Mouse (Mus musculus): ENCODE measurements at regions not wholly inside any gene's neighbourhood (a gene's known extent, or its start where the extent isn't known, plus 50 kb on each side); places are given as distances from the start of the nearest gene placed in this dataset.

GRCm38 (mm10) chr13:60123964-60124363, 53.2 kb downstream of the Gas1 start:
- DNase-seq = no peak

GRCm38 (mm10) chr13:60123174-60123587, 54.0 kb downstream of the Gas1 start:
- DNase-seq = peak in 1 of 2 experiments; percentile 42

- DNase-seq = no peak
Measured at GRCm38 (mm10) chr13:60122341-60123173, 54.6 kb downstream of the Gas1 start.

- no peak for DNase-seq
Measured at GRCm38 (mm10) chr13:60111465-60111864, 65.7 kb downstream of the Gas1 start.

- peak; percentile 45 to 47 for DNase-seq
Measured at GRCm38 (mm10) chr13:60110079-60110846, 66.9 kb downstream of the Gas1 start.

GRCm38 (mm10) chr13:60105286-60105685, 71.9 kb downstream of the Gas1 start:
- DNase-seq = no peak

GRCm38 (mm10) chr13:60101651-60102050, 75.5 kb downstream of the Gas1 start:
- DNase-seq = no peak

- peak; percentile 62 to 63 for DNase-seq
Measured at GRCm38 (mm10) chr13:60100130-60101112, 76.7 kb downstream of the Gas1 start.

GRCm38 (mm10) chr13:60099469-60100129, 77.6 kb downstream of the Gas1 start:
- peak in 1 of 2 experiments; percentile 51 for DNase-seq

- no peak for DNase-seq
Measured at GRCm38 (mm10) chr13:60098394-60098793, 78.8 kb downstream of the Gas1 start.

GRCm38 (mm10) chr13:60097776-60098175, 79.4 kb downstream of the Gas1 start:
- DNase-seq = peak in 1 of 2 experiments; percentile 22

- peak; percentile 10 to 23 for DNase-seq
Measured at GRCm38 (mm10) chr13:60086657-60087056, 90.5 kb downstream of the Gas1 start.

- peak; percentile 12 to 13 for DNase-seq
Measured at GRCm38 (mm10) chr13:60084975-60085374, 92.2 kb downstream of the Gas1 start.

- no peak for DNase-seq
Measured at GRCm38 (mm10) chr13:60084290-60084689, 92.9 kb downstream of the Gas1 start.

GRCm38 (mm10) chr13:60080113-60080512, 97.1 kb downstream of the Gas1 start:
- DNase-seq = no peak

GRCm38 (mm10) chr13:60078331-60079050, 98.7 kb downstream of the Gas1 start:
- DNase-seq = no peak

- peak; percentile 36 to 37 for DNase-seq
Measured at GRCm38 (mm10) chr13:60076147-60076800, 100.9 kb downstream of the Gas1 start.

GRCm38 (mm10) chr13:60071595-60071994, 105.6 kb downstream of the Gas1 start:
- peak in 1 of 2 experiments; percentile 8 for DNase-seq

- DNase-seq = peak; percentile 18 to 23
Measured at GRCm38 (mm10) chr13:60069196-60069595, 108.0 kb downstream of the Gas1 start.

- DNase-seq = no peak
Measured at GRCm38 (mm10) chr13:60067325-60067724, 109.8 kb downstream of the Gas1 start.

- DNase-seq = no peak
Measured at GRCm38 (mm10) chr13:60061589-60061988, 115.6 kb downstream of the Gas1 start.

Measured in cerebellum, postnatal 14 days (tissue).